Mouse (Mus musculus): ENCODE data around the gene Alpl. TPM values are rescaled to one million over a fixed set of nuclear protein-coding genes. Genes with fewer than 3 reads are reported as not detected.

Gene Alpl
- polyA plus RNA-seq, 1 experiment: 70.2 TPM

- no peak for DNase-seq (ENCODE audit: low read depth)
These were observed 25.1 kb downstream of the Alpl start for GRCm38 (mm10) chr4:137770901-137771612.

GRCm38 (mm10) chr4:137769635-137770034 lies 26.5 kb downstream of the Alpl start:
- no peak for DNase-seq (ENCODE audit: low read depth)

GRCm38 (mm10) chr4:137768831-137769230 lies 27.4 kb downstream of the Alpl start:
- no peak for DNase-seq (ENCODE audit: low read depth)

- DNase-seq (ENCODE audit: low read depth): no peak
These were observed 27.8 kb downstream of the Alpl start for GRCm38 (mm10) chr4:137768381-137768780.

- DNase-seq (ENCODE audit: low read depth): no peak
These were observed 29.8 kb downstream of the Alpl start for GRCm38 (mm10) chr4:137766365-137766764.

- DNase-seq (ENCODE audit: low read depth): no peak
These were observed 30.6 kb downstream of the Alpl start for GRCm38 (mm10) chr4:137765554-137765971.

GRCm38 (mm10) chr4:137764621-137765020 lies 31.6 kb downstream of the Alpl start:
- DNase-seq (ENCODE audit: low read depth): no peak

- no peak for DNase-seq (ENCODE audit: low read depth)
These were observed 32.2 kb downstream of the Alpl start for GRCm38 (mm10) chr4:137763920-137764495.

- no peak for DNase-seq (ENCODE audit: low read depth)
These were observed 33.3 kb downstream of the Alpl start for GRCm38 (mm10) chr4:137762886-137763285.

- DNase-seq (ENCODE audit: low read depth): no peak
These were observed 41.7 kb downstream of the Alpl start for GRCm38 (mm10) chr4:137754446-137754845.

- DNase-seq (ENCODE audit: low read depth): no peak
These were observed 43.0 kb downstream of the Alpl start for GRCm38 (mm10) chr4:137753199-137753598.

- DNase-seq (ENCODE audit: low read depth): no peak
These were observed 43.7 kb downstream of the Alpl start for GRCm38 (mm10) chr4:137752471-137752870.

- DNase-seq (ENCODE audit: low read depth): peak; percentile 36
These were observed 44.5 kb downstream of the Alpl start for GRCm38 (mm10) chr4:137751717-137752116.

- DNase-seq (ENCODE audit: low read depth): no peak
These were observed 44.9 kb downstream of the Alpl start for GRCm38 (mm10) chr4:137751310-137751709.

- DNase-seq (ENCODE audit: low read depth): no peak
These were observed 46.1 kb downstream of the Alpl start for GRCm38 (mm10) chr4:137750121-137750520.

GRCm38 (mm10) chr4:137749680-137750079 lies 46.5 kb downstream of the Alpl start:
- DNase-seq (ENCODE audit: low read depth): no peak

- no peak for DNase-seq (ENCODE audit: low read depth)
These were observed 47.5 kb downstream of the Alpl start for GRCm38 (mm10) chr4:137748726-137749125.

GRCm38 (mm10) chr4:137747590-137747989 lies 48.6 kb downstream of the Alpl start:
- DNase-seq (ENCODE audit: low read depth): no peak

- no peak for DNase-seq (ENCODE audit: low read depth)
These were observed 49.1 kb downstream of the Alpl start for GRCm38 (mm10) chr4:137747091-137747490.

GRCm38 (mm10) chr4:137744433-137744918 lies 51.7 kb downstream of the Alpl start:
- DNase-seq (ENCODE audit: low read depth): no peak

GRCm38 (mm10) chr4:137743791-137744190 lies 52.4 kb downstream of the Alpl start:
- DNase-seq (ENCODE audit: low read depth): no peak

GRCm38 (mm10) chr4:137740350-137740749 lies 55.8 kb downstream of the Alpl start:
- DNase-seq (ENCODE audit: low read depth): no peak

GRCm38 (mm10) chr4:137739151-137739923 lies 56.8 kb downstream of the Alpl start:
- DNase-seq (ENCODE audit: low read depth): no peak
